In the genomic region with DNA sequence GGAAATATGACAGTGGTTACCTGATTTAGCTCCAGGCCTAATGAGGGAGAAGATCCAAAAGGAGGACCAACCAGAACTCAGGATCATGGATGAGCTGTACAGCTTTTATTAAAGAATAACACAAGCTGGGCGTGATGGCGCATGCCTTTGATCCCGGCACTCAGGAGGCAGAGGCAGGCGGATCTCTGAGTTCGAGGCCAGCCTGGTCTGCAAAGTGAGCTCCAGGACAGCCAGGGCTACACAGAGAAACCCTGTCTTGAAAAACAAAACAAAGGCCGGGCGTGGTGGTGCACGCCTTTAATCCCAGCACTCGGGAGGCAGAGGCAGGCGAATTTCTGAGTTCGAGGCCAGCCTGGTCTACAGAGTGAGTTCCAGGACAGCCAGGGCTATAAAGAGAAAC, we compare ENCODE assay signal across 7 mouse cellular contexts. TPM values are rescaled to one million over a fixed set of nuclear protein-coding genes. Genes with fewer than 3 reads are reported as not detected.
DNase-seq lines count a peak whose midpoint lies in the region; ATAC-seq lines count a peak whose summit lies in the region.
"Not testable (repeated sequence)": the region's sequence is repeated elsewhere in the genome, so short reads cannot be mapped to it uniquely, and the experiment has no call there.

Gene Atg14, minus strand, starts transcription at position 101 of the 400 bp plus-strand sequence.

- not testable (repeated sequence) for H3K36me3 ChIP-seq in forebrain, embryonic 10.5 days (replicated peaks); heart, embryonic 16.5 days (ENCODE audit: control insufficient read depth, insufficient read depth); intestine, embryonic 15.5 days; limb, embryonic 15.5 days; midbrain, embryonic 16.5 days (ENCODE audit: control insufficient read depth, insufficient read depth, low read length)

- not testable (repeated sequence) for H3K9ac ChIP-seq in heart, embryonic 16.5 days (ENCODE audit: low read length); intestine, embryonic 15.5 days; limb, embryonic 15.5 days; midbrain, embryonic 16.5 days (ENCODE audit: low read depth, low read length)

- not testable (repeated sequence) for DNase-seq in adrenal gland, postnatal 4 days (ENCODE audit: low spot score in 2 of 2); forebrain, embryonic 10.5 days (ENCODE audit: extremely low spot score, low spot score); left cerebral cortex, adult 18-20 months (ENCODE audit: low spot score in 2 of 2)

- H3K27me3 ChIP-seq in forebrain, embryonic 10.5 days (ENCODE audit: poor library complexity, severe bottlenecking); heart, embryonic 16.5 days (ENCODE audit: control insufficient read depth, insufficient read depth, low read length); intestine, embryonic 15.5 days (replicated peaks); limb, embryonic 15.5 days; midbrain, embryonic 16.5 days (ENCODE audit: control insufficient read depth, insufficient read depth, low read depth, low read length): not testable (repeated sequence)

- not testable (repeated sequence) for H3K4me2 ChIP-seq in heart, embryonic 16.5 days (ENCODE audit: low read depth, low read length); intestine, embryonic 15.5 days (replicated peaks); limb, embryonic 15.5 days; midbrain, embryonic 16.5 days (ENCODE audit: low read length)

- H3K9me3 ChIP-seq in forebrain, embryonic 10.5 days; heart, embryonic 16.5 days (replicated peaks; ENCODE audit: control insufficient read depth, low read length); intestine, embryonic 15.5 days; limb, embryonic 15.5 days; midbrain, embryonic 16.5 days (replicated peaks; ENCODE audit: control insufficient read depth, low read length, poor library complexity, severe bottlenecking): not testable (repeated sequence)

- not testable (repeated sequence) for H3K4me3 ChIP-seq in forebrain, embryonic 10.5 days; heart, embryonic 16.5 days (ENCODE audit: low read length); intestine, embryonic 15.5 days (replicated peaks); limb, embryonic 15.5 days; midbrain, embryonic 16.5 days (ENCODE audit: low read depth, low read length)

- whole genome bisulfite sequencing in forebrain, embryonic 10.5 days = 96% methylated on average over 11 of the region's 11 CpGs
- WGBS in heart, embryonic 16.5 days = 89% methylated on average over 11 of the region's 11 CpGs
- 92% methylated on average over 11 of the region's 11 CpGs for WGBS in intestine, embryonic 15.5 days
- WGBS in limb, embryonic 15.5 days = 93% methylated on average over 11 of the region's 11 CpGs
- 96% methylated on average over 11 of the region's 11 CpGs for WGBS in midbrain, embryonic 16.5 days

- peaks cover 12% of the 10 kb centered on the region for H3K4me1 ChIP-seq in forebrain, embryonic 10.5 days
- H3K4me1 ChIP-seq in heart, embryonic 16.5 days (ENCODE audit: control insufficient read depth, insufficient read depth, low read length); intestine, embryonic 15.5 days (replicated peaks); limb, embryonic 15.5 days: not testable (repeated sequence)
- peaks cover 13% of the 10 kb centered on the region for H3K4me1 ChIP-seq in midbrain, embryonic 16.5 days (ENCODE audit: control insufficient read depth, insufficient read depth, low read length)

- H3K27ac ChIP-seq in forebrain, embryonic 10.5 days; heart, embryonic 16.5 days (ENCODE audit: low read length); intestine, embryonic 15.5 days; limb, embryonic 15.5 days; midbrain, embryonic 16.5 days (ENCODE audit: low read length): not testable (repeated sequence)

- ATAC-seq in heart, embryonic 16.5 days (replicated peaks; ENCODE audit: extremely low read depth, insufficient read depth, low FRiP score); intestine, embryonic 15.5 days; limb, embryonic 15.5 days (ENCODE audit: insufficient number of reproducible peaks, low FRiP score, low TSS enrichment, low read depth); midbrain, embryonic 16.5 days: not testable (repeated sequence)

RNA-seq across cellular contexts. Expression of gene Atg14, which starts in this region (rescaled TPM):
- total RNA-seq in adrenal gland, postnatal 4 days (2021) = 10 to 100 TPM; 20.9 to 24.9 TPM
- 16.3 and 16.5 TPM in 2 replicates for polyA plus RNA-seq in forebrain, embryonic 10.5 days (2016; fragmentation: Nextera tagmentation; extraction: Ambion mirVana)
- polyA plus RNA-seq in heart, embryonic 16.5 days (2015; fragmentation: Nextera tagmentation; extraction: Ambion mirVana) = 10.6 and 10.9 TPM in 2 replicates
- 10.3 and 12.4 TPM in 2 replicates for polyA plus RNA-seq in intestine, embryonic 15.5 days (2015; fragmentation: Nextera tagmentation; extraction: Ambion mirVana)
- total RNA-seq in left cerebral cortex, adult 18-20 months (2021) = 10 to 100 TPM; 19.7 to 20.7 TPM
- polyA plus RNA-seq in limb, embryonic 15.5 days (2015; fragmentation: Nextera tagmentation; extraction: Ambion mirVana) = 17.3 and 17.4 TPM in 2 replicates
- 19.7 and 21.0 TPM in 2 replicates for polyA plus RNA-seq in midbrain, embryonic 16.5 days (2015; fragmentation: Nextera tagmentation; extraction: Ambion mirVana)
